Mouse (Mus musculus) urinary bladder, postnatal 25 days (tissue): ENCODE data around the gene Hcar2.

Experiments
- DNase-seq: peaks from one replicate; pipeline ENCODE4 v3.0.0; 2022; ENCODE audit warnings: low spot score

Hcar2 gene

DNA sequence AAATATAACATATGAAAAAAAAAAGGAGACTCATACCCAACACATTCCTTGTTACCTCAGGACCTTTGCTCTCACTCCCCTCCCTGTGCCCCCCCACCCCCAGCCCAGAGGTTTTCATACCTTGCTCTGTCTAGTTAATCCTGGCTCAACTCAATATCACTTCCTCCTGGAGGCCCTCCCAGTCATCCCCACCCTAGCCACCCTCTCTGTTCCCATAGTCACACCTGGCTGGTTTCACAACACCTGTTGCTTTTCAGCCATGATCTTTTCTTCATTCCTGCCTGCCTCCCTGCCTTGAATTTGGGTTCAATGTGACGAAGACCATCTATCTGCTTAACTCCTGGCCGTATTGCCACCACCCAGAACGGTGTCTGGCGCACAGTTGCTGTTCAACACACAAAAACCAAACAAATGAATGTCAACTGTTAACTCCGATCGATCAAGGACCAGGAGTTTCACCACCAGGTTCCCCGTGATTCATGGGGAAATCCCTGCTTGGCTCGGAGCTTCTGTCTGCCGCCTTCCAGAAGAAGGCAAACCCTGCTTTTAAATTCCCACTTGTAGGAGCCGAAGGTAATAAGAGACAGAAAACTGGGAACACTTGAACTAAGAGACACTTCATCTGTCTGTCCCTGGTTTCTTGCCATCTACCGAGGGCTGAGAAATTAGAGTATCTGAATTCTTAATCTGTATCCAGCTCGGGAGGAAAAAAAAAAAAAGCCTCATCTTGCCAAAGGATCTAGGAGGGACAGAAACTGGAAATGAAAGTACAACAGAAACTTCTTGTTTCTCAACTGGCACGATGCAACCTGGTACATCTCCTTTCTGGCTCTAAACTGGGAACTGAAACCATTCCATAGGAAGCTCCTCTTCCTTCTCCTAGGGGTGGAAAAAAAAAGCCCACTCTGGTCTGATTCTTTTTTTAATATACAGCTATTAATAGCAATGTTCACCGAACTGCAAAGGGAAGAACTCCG is 2.6 kb downstream of the Hcar2 start:
- DNase-seq: no peak

DNA sequence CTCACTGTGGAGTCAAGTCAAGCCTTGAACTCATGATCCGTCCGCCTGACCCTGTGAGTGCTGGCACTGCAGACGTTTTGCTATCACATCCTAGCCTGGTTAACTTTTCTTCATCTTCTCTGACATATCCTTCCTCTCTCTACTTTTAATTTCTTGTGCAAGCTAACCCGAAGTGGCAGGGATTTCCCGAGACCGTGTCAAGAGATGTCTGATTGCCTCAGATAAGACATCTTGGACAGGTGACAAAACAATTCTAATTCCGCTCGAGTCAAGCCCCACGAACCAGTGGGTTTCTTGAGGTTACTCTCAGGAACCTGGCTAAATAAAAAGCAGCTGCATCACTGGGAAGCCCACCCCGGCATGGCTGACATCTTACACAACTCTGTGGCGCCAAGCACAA is 6.5 kb downstream of the Hcar2 start:
- DNase-seq: no peak

DNA sequence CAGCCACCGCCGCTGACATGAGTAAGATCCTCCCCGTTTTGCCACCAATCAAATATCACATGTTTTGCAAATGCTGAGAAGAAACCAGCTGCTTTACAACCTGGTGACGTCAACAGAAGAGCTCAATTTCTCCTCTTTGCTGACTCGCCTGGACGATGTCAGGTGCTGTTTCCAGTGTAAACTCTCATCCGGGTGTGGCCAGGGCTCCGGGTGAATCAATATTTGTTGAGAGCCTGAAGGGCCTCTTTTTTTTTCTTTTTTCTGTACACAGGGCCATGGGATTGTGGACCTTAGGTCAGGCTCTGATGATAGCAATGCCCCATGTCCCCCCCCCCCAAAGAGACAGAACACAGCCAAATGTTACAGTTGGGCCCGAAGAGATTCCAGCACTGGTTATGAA is 10.8 kb downstream of the Hcar2 start:
- DNase-seq: no peak

DNA sequence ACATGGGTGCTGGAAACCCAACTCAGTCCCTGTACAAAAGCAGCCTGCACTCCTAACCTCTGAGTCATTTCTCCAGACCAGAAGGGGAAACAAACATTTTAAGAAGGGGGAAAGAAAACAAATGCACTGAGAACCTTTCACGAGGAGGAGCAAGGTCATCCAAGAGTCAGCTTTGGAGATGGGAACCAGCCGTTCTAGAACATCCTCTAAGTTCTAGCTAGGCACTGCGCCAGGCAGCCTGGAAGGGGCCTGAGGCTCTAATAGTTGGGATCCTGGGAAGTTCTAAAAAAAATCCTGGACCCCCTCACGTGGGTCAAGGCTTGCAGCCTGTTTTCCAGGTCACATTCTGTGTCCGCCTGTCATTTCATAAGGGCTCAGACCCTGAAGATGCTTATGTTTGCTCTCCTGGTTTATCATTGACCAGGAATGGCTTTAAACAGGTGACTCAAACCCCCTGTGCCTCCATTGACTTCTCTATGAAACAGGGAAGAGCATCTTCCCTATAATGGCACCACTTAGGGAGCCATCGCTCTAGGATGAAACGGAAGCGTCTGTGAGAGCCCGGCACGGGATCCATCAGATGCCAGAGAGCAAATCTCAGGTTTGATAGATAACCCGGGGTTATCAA is 11.3 kb downstream of the Hcar2 start:
- DNase-seq: no peak

DNA sequence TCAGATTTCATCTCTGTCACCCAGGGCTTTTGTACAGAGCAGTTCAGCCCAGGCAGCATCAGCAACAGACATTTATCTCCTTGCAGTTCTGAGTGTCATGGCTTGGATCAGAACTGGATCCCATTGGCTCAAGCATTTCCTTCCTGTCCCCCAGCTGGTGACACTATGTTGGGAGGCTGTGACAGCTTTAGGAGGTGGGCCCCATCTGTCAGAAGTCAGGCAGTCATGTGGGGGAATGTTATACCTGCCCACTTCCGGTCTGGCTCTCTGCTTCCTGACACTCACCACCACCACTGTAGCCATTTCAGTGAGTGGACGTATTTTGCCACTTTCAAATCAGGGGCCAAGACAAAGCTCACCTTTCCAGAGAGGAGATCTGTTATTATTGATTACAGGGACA is 13.9 kb downstream of the Hcar2 start:
- no peak for DNase-seq

DNA sequence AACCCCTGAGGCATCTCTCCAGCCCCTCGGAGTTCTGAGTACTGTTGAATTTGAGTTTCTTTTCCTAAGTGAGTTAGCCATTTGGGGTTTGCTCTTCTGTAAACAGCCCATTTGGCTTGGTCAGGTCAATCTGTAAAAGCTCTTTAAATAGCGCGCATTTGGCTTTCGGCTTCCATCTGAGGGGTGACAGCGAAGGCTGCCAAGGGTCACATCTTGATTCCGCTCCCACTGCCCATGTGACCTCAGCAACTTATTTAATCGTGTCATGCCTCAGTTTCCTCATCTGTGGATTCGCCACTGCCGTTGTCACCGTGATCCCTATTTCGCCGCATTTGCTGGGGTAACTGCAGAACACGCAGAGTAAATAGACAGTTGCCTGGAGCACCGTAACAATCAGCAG is 21.0 kb downstream of the Hcar2 start:
- no peak for DNase-seq

DNA sequence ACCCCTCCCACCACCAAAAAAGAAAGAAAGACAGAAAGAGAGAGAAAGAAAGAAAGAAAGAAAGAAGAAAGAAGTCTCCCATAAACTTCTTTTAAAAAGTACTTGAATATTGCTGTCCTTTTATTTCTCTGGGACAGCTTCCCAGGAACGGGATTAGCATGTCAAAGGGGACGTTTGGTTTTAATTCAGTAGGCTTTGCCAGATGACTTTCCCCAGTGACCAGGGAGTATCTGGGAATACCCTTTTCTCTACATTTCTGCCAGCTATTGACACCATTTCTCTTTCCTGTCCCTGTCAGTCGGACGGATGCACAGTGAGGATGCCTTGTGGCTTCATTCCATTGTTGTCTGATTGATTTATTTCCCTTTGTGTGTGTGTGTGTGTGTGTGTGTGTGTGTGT is 21.5 kb downstream of the Hcar2 start:
- no peak for DNase-seq

DNA sequence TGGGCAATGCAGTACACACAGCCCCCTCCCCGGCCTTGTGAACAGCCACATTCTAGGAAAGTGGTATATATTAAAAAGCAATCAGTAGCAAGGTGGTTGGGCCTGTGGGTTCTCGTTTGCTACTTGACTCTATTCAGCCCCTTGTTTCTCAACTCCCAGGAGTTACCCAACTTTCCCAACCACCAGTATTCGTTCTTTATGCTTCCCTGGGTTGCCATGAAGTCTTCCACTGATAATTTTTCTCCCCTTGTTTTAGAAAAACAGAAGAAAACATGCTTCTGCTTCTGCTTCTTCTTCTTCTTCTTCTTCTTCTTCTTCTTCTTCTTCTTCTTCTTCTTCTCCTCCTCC is 22.4 kb downstream of the Hcar2 start:
- no peak for DNase-seq

DNA sequence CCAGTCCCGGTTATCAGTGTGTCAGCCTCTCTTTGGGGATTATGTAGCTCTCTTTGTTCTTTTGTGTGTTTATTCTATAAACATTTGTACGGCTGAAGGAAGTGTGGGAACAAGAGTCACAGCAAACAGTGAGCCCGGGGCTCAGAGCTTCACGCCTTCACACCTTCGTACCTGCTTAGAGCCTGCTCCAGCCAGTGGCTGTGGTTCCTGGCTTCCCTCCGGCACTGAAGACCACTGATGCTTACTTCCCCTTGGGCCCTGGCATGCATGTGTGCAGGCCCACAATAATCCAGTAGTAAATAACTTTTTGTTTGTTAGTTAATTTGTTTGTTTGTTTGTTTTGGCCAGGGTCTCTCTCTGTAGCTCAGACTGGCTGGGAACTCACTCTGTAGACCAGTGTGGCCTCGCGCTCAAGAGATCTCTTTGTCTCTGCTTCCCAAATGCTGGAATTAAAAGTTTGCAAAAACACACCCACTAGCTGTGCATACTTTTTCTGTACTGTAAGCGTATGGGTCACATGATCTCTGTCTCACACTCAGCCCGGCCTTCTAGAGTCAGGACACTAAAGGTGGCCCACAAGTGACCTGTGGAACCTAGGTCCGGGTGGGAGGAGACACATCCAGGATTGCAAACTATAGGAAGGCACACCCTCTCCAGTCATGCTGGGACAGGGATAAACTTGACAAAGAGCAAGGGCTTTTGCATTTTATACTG is 22.9 kb downstream of the Hcar2 start:
- DNase-seq: no peak

DNA sequence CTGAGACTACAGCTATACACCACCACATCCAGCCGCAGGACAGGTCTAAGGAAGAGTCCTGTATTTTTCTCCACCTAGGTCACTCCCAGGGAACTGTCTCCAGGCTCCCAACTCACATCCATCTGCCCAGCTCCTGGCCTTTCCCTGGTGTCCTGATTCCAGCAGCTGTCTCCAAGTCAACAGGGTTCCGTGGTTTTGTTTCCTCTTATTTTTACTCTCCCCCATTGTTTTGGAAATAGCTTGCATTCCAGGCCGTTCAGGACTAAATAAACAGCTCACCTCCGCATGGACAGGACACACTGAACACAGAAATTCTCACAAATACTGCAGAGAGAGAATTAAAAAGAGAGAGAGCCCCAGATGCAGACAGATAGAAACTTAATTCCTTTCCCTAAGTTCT is 27.9 kb downstream of the Hcar2 start:
- DNase-seq: no peak

DNA sequence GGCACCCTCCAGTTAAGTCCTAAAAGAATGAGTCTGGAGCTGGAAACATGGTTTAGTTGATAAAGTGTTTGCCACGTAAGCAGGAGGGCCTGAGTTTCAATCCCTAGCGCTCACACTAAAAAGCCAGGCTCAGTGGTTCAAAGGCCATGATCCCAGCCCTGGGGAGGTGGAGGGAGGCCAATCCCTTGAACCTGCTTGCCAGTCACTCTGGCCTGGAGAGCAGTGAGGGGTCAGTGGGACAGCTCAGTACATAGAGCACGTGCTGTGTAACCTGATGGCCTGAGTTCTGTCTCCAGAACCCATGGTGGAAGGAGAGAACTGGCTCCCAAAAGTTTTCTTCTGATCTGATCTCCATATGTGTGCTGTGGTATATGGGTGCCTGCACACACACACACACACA is 30.5 kb downstream of the Hcar2 start:
- DNase-seq: no peak

DNA sequence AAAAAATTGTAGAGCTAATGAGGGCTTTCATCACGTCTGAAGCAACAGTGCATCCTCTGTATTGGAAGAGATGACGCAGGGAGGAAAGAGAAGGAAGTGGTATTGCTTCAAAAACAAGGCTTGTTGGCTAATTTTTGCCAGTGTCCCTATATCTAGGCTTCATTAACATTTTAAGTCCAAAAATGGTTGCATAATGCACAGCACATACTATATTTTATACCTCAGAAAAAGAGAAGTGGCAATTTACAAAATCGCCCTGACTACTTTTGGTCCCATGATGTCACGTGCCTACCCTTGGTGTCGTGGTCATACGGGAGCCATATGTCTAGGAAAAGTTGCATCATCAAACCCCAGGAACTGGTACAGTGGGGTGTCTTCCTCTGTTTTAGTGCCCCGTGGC is 33.0 kb downstream of the Hcar2 start:
- DNase-seq: no peak

DNA sequence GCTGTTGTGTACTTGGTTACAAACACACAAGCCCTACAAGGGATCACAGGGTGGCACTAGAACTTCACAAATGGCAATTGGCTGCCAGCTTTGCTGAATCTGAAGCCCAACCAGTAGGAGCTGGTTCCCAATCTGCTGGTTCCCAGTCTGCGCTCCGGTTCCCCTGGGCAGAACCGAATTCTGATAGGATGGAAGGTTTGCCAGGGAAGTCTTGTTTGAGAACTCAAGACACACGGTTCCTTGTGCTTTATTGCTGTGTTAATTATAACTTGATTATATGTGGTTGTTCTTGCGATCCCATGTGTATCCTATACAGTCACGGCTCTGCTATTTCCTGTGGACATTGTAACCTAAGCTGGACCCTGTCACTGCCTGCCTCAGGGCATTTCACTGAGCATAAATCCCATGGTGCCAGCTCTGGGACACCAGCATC is 37.6 kb downstream of the Hcar2 start:
- DNase-seq: peak; percentile 45

DNA sequence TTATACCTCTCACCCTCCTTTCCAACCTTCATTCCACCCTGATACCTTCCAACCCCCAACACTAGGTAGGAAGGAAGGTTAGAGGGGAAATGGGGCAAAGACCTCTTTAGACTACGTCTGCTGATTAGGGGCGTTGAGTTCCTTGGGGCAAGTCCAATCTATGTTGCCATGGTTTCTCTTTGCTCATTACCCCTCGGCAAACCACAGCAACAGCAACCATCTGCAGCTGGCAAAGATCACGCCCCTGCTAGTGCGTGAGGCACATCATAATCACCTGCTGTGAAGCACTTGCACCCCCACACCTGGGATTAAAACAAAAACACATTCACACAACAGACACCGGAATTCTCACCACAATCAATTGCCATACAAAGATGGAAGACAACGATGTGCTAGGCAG is 42.6 kb downstream of the Hcar2 start:
- DNase-seq: no peak

DNA sequence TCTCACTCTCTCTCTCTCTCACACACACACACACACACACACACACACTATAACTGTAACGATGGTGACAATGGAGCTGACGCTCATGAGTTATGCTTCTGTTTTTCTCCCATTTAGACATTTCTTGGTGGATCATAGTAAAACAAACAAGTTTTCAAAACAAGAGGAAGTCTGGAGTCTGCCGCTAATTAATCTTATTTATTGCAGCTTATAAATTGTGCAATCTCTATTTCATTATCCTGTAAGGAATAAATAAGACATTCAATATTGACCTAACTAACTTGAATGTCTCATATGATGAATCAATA is 44.1 kb downstream of the Hcar2 start:
- no peak for DNase-seq

DNA sequence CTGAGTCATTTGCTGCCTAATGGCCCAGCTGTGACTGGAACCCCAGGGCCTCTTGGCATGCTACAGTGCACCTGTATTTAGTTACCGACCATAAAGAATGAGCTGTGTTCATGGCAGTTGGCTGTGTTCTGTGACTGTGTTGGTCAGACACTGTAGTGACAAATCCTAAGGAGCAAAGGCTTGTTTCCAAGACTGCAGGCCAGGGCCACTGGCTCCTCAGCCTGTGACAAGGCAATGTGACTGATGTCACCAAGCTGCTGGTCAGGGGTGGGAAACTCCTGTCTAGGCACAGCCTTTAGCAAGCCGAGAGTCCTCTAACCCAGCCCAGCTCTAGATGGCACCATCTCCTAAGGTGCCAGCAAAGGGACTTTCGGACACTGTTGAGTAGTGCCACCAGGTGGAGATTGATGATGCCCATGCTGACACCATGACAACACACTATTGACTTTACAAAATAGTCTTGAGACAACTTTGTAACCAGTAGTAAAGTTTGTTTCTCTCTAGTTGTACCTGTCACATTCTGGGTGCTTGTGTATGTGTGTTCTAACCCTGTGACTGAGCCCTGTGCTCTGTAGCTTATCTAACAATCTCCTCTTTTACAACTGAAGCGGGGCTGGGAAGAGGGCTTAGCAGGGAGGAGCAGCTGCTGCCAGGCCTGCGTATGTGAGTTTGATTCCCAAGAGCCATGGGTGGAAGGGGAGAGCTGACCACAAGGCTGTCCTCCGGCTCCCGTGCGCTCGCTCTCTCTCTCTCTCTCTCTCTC is 44.6 kb downstream of the Hcar2 start:
- no peak for DNase-seq

DNA sequence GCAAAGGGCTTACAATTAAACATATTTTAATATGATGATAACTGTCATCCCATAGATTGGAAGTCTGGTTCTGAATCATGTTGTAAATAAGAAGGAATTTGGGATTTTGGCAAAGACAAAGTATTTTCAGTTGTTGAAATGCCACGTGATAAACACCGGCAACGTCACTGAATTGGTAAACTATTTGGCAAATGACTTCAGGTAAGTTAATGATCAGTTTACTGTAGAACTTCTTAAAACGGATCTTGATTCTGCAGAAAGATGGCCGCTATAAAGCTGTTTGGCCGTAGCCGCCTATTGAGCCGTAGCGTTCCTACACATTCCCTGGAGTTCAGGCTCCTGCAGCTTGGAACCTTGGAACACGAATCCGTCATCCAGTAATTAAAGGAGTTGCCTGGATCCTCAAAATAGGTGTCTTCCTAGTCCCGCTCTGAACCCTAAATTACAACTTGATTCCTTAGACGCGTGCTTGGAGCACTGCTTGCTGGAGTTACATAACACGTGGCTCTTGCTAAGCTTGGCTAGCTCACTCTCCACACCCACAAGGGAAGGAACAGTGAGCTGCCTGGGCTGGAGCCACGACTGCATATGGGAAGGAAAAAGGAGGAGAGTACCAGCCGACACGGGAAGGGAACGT is 46.2 kb downstream of the Hcar2 start:
- no peak for DNase-seq

DNA sequence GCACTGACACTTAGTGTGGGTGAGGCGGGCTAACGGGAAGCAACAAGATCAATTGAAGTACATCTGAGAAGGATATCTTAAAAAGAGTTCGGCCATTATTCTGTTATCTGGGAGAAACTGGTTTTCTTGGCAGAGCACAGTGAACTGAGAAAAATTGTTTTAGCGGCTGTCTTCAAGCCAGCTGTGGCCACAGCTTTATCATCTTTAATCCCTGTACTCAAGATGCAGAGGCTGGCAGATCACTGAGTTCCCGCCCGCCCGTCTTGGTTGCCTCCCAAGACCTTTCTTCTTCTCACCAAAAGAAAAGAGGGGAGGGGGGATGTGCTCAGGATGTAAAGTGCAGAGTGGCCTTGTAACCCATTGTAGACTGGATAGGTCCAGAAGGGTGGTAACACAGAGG is 48.4 kb downstream of the Hcar2 start:
- no peak for DNase-seq
